Mouse (Mus musculus) lung, postnatal 10 days (tissue): ENCODE data around the gene Lpcat1.

ENCODE experiments used
- DNase-seq: peaks from one replicate; pipeline ENCODE4 v3.0.0; 2021

The Lpcat1 gene

GRCm38 (mm10) chr13:73467034-73467420, at the start of gene Lpcat1:
TSS of gene Lpcat1 (plus strand) at chr13:73467197.
- peak; percentile 92 for DNase-seq

DNA sequence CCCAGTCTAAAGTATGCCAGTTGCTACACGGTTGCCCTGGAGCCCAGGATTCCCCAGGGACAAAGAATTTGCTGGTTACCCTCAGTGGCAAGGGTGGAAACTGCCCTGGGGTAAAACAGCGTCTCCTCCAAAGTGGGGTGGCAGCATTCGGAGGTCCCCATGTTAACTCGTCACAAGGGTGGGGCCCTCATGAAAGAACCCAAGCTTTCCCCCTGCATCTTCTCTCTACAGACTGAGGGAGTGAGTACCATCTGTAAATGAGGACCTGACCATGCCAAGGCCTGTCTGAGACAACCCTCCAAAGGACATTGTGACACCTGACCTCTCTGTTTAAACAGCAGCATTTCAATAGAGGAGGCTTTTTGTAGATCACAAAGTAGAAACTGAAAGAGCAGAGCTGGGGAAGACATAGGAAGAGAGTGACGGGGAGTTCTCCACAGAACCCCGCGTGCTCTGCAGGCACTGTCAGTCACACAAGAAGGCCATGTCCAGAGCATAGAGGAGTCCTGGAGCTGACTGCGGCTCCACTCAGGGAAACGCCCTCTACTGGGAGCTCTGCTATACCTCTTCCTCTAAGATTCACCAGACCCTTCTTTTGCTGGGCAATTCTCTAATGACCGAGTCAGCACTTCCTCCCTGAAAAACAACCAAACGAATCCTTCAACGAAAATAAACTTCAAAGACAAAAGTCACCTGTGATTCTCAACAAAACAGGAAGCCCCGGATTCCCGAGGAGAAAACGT, 49.3 kb upstream of the Lpcat1 start:
- peak; percentile 48 for DNase-seq

GRCm38 (mm10) chr13:73418297-73418696, 48.7 kb upstream of the Lpcat1 start:
- DNase-seq = no peak

DNA sequence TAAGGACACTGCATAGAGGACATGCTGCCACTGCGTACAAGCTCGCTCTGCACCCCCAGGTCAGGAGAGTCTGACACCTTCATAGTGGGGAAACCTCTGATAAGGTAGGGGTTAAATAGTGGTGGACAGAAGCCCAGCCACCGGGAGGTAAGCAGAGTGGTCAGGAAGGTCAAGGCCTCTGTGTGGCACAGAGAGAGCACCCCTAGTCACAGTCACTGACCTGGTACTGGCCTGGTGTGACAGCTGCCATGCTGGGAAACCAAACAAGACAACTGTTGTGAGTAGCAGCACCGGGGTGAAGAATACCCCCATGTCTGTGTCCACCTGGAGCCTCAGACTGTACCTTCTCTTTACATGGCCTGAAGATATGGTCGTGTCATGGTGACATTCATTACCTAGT, 47.8 kb upstream of the Lpcat1 start:
- DNase-seq = no peak

- DNase-seq = no peak
Observed at GRCm38 (mm10) chr13:73423043-73423442, 44.0 kb upstream of the Lpcat1 start.

DNA sequence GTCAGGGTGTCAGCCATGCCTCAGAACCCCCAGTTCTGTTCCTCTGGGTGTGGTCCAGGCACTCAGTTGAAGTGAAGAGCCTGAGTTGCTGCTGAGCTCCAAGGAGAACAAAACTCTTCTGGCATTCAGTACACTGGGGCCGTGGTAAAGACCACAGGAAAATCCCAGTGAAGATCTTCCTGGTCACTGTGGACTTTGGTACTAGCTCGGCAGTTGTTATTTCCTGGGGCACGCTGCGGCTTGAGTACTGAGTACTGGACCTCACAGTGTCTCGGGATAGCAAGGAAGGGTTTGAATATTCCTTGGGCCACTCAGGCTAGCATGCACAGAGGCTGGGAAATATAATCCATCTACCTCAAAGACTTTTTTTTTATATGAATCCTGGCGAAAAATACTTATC, 42.0 kb upstream of the Lpcat1 start:
- DNase-seq = no peak

DNA sequence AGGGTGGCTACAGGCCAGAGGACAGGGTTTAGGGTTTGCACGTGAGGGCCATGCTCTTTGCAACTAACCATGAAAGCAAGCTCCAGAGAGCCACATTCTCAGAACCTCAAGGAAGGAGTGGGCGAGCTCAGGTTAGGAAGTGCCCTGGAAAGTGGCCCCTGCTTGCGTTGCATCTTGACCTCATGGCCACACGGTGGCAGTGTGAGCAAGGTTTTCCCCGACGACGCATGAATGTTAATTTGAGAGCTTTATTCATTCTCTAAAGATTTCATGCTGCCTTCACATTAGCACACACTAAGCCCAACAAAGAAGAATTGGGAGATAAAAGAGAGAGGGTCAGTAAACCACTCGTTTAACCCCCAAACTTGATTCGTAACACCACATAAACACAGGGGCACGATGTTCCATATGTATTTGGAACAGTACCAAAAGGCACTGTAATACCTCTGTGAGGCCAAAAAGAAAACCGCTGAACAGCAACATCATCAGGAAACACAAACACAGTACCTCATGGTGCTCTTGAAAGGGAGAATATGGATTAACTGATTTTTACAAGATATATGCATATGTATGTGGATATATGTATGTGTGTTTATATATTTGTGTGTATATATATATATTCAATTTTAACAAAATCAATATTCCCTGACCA, 41.0 kb upstream of the Lpcat1 start:
- DNase-seq = peak; percentile 79

- no peak for DNase-seq
Observed at GRCm38 (mm10) chr13:73426587-73426986, 40.4 kb upstream of the Lpcat1 start.

- no peak for DNase-seq
Observed at GRCm38 (mm10) chr13:73429605-73430321, 37.2 kb upstream of the Lpcat1 start.

DNA sequence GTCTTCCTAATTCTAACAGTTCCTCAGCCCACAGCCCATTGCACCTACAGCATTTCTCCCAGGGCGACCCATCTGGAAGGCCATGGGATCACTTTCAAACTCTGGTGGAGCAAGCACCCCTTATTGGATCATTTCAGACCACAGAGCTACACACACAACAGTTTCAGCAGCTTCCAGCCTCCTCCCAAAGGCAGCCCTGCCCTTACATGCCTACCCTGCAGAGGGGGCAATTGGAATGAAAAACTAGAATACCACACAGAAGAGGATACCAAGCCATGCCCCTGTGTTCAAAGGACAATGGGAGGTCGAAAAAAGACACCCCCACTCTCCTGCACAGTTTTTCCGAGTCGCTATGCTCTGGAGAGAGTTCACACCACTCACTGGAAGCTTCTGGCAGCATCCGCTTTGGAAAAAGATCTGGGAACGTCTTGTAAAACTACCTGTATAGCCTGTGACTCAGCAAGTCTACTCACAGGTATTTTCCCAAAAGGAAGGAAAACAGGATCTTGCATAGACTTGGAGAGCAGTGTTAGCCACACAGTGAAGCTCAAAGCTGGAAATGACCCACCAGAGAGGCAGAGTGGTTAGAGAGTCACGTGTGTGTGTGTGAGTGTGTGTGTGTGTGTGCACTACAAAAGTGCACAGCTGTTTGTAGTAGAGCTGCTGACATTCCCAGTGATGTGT, 34.4 kb upstream of the Lpcat1 start:
- DNase-seq = peak; percentile 41

DNA sequence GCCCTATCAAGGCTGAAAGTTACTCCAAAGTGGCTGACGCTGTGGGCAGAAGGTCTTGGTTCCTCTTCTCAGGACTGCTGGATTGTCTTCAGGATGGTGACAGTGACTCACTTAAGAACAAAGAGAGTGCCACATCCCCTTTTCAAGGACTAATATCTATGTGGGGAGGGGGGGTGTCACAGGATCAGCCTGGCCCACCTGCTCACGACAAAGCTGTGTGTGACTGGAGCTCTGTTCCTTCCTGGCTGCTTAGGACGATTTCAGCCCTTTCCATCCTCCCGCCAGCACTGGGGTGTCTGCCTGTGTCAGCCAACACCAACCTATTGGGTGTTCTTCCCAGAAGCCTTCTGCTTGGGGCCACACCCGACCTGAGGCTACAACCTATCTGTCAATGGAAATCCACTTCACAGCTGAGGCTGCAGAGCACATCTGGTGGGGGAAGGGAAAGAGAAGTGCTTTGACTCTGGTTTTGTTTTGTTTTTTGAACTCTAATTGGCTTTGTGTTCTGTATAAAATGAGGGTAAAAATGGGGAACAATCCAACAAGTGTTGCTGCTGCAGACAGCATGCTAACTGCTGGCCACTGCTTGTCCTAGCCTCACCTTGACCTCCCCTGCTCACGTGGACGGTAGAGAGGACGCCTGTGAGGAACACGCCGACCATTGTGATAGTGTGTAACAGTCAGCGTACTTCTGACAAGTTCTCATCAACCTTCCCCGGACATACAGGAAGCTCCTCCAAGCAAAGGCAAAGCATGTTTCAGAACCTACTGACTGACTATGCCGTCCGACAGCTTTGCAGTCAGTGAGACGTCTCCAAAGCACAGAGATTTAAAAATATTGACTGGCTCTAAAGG, 33.1 kb upstream of the Lpcat1 start:
- no peak for DNase-seq

DNA sequence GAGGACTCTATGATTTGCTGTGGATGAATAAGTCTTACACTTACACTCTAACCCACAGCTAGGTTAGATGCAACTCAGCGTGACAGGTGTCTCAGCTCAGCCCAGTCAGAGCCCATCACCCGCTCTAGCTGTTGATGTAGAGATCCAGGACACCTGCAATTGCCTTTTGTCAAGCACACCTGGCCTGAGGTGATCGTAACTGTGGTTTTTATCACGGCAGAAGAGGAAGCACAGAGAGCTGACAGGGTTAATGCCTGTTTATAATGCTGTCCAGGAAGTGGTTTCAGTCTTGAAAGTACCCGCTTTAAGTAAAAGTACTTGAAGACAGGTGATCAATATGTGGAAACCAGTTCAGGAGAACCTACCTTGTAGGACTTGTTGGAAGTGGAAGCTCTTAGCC, 32.3 kb upstream of the Lpcat1 start:
- DNase-seq = no peak

- DNase-seq = no peak
Observed at GRCm38 (mm10) chr13:73435662-73436061, 31.3 kb upstream of the Lpcat1 start.

- DNase-seq = no peak
Observed at GRCm38 (mm10) chr13:73439057-73439456, 27.9 kb upstream of the Lpcat1 start.

- DNase-seq = peak; percentile 52
Observed at GRCm38 (mm10) chr13:73441032-73441431, 26.0 kb upstream of the Lpcat1 start.

DNA sequence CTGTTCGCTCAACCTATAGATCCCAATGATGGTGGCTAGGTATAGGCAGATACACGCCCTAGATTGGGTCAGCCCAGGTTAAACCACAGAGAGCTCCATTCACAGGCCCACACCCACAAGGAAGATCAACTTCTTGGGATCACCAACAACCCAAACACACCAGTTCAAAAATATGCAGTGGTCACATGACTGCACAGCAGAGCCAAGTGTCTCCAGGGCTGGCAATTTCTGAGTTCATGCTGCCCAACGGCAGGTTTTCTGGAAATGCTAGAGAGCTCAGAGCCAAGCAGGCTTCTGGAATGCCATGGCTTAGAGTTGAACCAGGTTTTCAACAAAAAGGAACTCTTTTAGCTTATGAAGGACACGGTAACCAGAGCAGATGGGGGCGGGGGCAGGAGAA, 25.3 kb upstream of the Lpcat1 start:
- DNase-seq = no peak

GRCm38 (mm10) chr13:73442431-73442830, 24.6 kb upstream of the Lpcat1 start:
- DNase-seq = no peak

DNA sequence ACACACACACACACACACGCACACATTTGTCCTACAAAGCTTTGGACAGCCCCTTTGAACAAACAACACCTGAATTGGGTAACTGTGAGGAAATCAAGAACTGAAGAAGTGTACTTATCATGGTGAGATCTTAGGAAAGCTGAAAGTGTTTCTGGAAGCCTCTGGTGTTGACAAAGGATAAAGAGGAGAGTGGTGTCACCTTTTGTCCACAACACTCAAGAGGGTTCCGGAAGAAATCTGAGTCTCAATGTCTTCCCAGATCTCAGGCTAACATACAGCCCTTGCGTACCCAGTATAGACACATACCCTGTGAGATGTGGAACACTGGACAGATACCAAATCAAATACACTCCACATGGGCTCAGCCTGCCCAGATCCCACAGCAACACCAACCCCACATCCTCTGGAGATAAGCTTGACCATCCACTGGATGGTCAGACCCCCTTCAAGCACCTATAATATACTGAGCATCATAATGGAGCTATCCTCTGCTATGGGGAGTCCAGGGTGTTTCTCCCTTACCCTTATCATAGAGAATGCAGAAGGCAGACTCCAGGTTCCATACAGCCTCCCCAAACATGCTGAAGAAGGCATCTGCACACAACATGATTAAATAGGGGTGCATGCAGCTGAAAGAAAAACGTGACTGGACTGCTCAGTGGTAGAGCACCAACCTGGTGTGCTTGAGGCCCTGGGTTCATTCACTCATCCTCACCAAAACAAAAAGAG, 23.7 kb upstream of the Lpcat1 start:
- DNase-seq = no peak

DNA sequence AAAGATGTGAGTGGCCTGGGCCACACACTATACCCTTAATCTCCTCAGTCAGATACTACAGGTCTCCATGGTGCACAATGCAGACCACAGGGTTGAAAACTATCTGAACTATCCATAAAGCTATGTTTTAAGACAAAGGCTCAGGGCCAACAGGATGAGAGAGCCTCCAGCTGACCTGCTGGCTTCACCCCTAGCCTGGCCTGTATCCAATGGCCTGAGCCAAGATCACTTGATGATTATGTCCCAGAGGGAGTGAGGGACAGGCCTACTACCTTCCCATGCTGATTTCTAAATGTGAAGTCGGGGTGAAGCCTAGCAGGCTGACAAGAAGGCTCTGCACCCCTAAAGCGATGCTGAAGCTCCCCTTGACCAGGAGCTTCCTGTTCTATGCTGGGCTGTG, 21.9 kb upstream of the Lpcat1 start:
- peak; percentile 61 for DNase-seq

GRCm38 (mm10) chr13:73446076-73446475, 20.9 kb upstream of the Lpcat1 start:
- DNase-seq = no peak

DNA sequence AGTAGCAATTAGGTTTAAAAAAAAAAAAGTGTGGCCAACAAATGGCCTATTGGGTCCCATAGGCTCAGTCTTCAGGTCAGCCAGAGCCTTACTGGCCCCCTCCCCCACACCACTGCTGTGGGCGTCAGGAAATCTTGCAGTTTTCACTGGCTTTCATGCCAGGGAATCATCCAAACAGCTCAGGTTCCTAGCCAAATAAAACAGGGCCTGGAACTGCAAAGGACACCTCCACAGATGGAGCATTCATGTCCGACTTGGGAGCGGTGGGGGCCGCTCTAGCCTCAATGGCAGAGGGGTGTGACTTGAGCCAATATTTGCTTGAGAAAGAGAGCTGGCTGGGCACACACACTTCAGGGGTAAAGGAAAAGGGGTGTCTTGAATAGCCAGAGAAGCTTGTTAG, 20.5 kb upstream of the Lpcat1 start:
- peak; percentile 51 for DNase-seq

- peak; percentile 90 for DNase-seq
Observed at GRCm38 (mm10) chr13:73446943-73447342, 20.1 kb upstream of the Lpcat1 start.
